Comparison of ENCODE assay signal across 22 mouse cellular contexts in genomic region chr7:84636939-84637338, GRCm38 (mm10). TPM values are rescaled to one million over a fixed set of nuclear protein-coding genes. Genes with fewer than 3 reads are reported as not detected.
DNase-seq lines count a peak whose midpoint lies in the region; ATAC-seq and TF ChIP-seq lines count a peak whose summit lies in the region.
"Had no signal": no experiment of that assay in that cellular context is flagged by ENCODE, and none has a peak within 500 bp of the region (broad histone marks: within the 10 kb centered on the region; RNA-seq: fewer than 3 reads in every experiment).

No protein-coding gene starts in this region.

- H3K36me3 ChIP-seq in liver, adult 2 months (ENCODE audit: control insufficient read depth, insufficient read depth, low read length): peaks cover 19% of the 10 kb centered on the region
- H3K36me3 ChIP-seq in liver, embryonic 12.5 days: peaks cover 23% of the 10 kb centered on the region
- H3K36me3 ChIP-seq in liver, postnatal 0 days (replicated peaks; ENCODE audit: insufficient read depth, low read length): peaks cover 20% of the 10 kb centered on the region
- H3K36me3 ChIP-seq in liver, embryonic 11.5 days (ENCODE audit: control insufficient read depth, insufficient read depth, low read length): peaks cover 4% of the 10 kb centered on the region; the same call in 1 of the 2 replicates
- peaks cover 1% of the 10 kb centered on the region; the same call in 1 of the 2 replicates for H3K36me3 ChIP-seq in midbrain, embryonic 11.5 days (ENCODE audit: control insufficient read depth, insufficient read depth, low read length)
- H3K36me3 ChIP-seq in midbrain, embryonic 16.5 days (ENCODE audit: control insufficient read depth, insufficient read depth, low read length): 0 out of 2 replicates have a peak, but pooled peaks cover 2% of the 10 kb centered on the region

- peak; percentile 53 for DNase-seq in liver, adult 2 months (ENCODE audit: extremely low read depth, low read depth, low spot score)
- DNase-seq in liver, postnatal 0 days: no peak
- no peak for DNase-seq in liver, embryonic 11.5 days (ENCODE audit: low spot score)
- peak; percentile 21 for DNase-seq in midbrain, embryonic 11.5 days (ENCODE audit: low spot score, missing footprints)
- DNase-seq: adrenal gland, adult 2 months; adrenal gland, adult 8-10 months; adrenal gland, postnatal 10 days; adrenal gland, postnatal 14 days; adrenal gland, postnatal 25 days; adrenal gland, postnatal 36 days; B cell, adult 2 months; cerebellum, adult 11 months; cerebellum, adult 11-12 months; cerebellum, adult 18-20 months had no signal

- TF ChIP-seq EP300 in liver, postnatal 0 days (IDR thresholded peaks at IDR 0.05; ENCODE audit: low read depth): peak; percentile 53; the same call in 1 of the 2 replicates

- peaks cover 10% of the 10 kb centered on the region; the same call in 1 of the 2 replicates for H3K4me1 ChIP-seq in liver, adult 2 months (ENCODE audit: control insufficient read depth, insufficient read depth, low read length)
- H3K4me1 ChIP-seq in liver, embryonic 12.5 days: peaks cover 52% of the 10 kb centered on the region
- H3K4me1 ChIP-seq in liver, postnatal 0 days (ENCODE audit: insufficient read depth): peaks cover 5% of the 10 kb centered on the region; the same call in 1 of the 2 replicates
- H3K4me1 ChIP-seq in liver, embryonic 11.5 days (replicated peaks; ENCODE audit: control insufficient read depth, insufficient read depth, low read length): no peaks in the 10 kb centered on the region
- no peaks in the 10 kb centered on the region; the same call in none of the 2 replicates for H3K4me1 ChIP-seq in midbrain, embryonic 11.5 days (ENCODE audit: control insufficient read depth, insufficient read depth, low read length)
- H3K4me1 ChIP-seq in midbrain, embryonic 16.5 days (ENCODE audit: control insufficient read depth, insufficient read depth, low read length): no peaks in the 10 kb centered on the region

- H3K4me2 ChIP-seq in liver, embryonic 12.5 days: no peak overlapping the region
- H3K4me2 ChIP-seq in liver, postnatal 0 days (ENCODE audit: low read depth, low read length): no peak overlapping the region
- no peak overlapping the region for H3K4me2 ChIP-seq in liver, embryonic 11.5 days
- H3K4me2 ChIP-seq in midbrain, embryonic 11.5 days: no peak overlapping the region
- H3K4me2 ChIP-seq in midbrain, embryonic 16.5 days (ENCODE audit: low read length): no peak overlapping the region

- no peak overlapping the region for H3K27ac ChIP-seq in liver, adult 2 months (replicated peaks; ENCODE audit: insufficient read depth, low read depth, low read length)
- H3K27ac ChIP-seq in liver, embryonic 12.5 days: no peak overlapping the region
- 0 out of 2 replicates have a peak overlapping the region, but pooled peaks have one; percentile 39 for H3K27ac ChIP-seq in liver, postnatal 0 days (ENCODE audit: low read depth)
- H3K27ac ChIP-seq in liver, embryonic 11.5 days (ENCODE audit: low read depth, low read length): no peak overlapping the region
- H3K27ac ChIP-seq in midbrain, embryonic 11.5 days (ENCODE audit: low read depth, low read length): no peak overlapping the region
- no peak overlapping the region for H3K27ac ChIP-seq in midbrain, embryonic 16.5 days (ENCODE audit: low read length)

- H3K79me2 ChIP-seq in liver, adult 2 months (ENCODE audit: control insufficient read depth, insufficient read depth, low read length): peaks cover 12% of the 10 kb centered on the region; the same call in 1 of the 2 replicates

- no peak overlapping the region for H3K9ac ChIP-seq in liver, adult 2 months (ENCODE audit: low read depth, low read length)
- no peak overlapping the region for H3K9ac ChIP-seq in liver, embryonic 12.5 days
- no peak overlapping the region for H3K9ac ChIP-seq in liver, postnatal 0 days (replicated peaks)
- no peak overlapping the region for H3K9ac ChIP-seq in liver, embryonic 11.5 days (ENCODE audit: low read depth, low read length)
- H3K9ac ChIP-seq in midbrain, embryonic 11.5 days (ENCODE audit: low read length): no peak overlapping the region
- no peak overlapping the region for H3K9ac ChIP-seq in midbrain, embryonic 16.5 days (ENCODE audit: low read depth, low read length)

- TF ChIP-seq POLR2A in liver, adult 2 months (IDR thresholded peaks at IDR 0.05; ENCODE audit: extremely low read depth, insufficient read depth, low read length): no peak

- ATAC-seq in liver, embryonic 12.5 days: no peak
- ATAC-seq in liver, postnatal 0 days: peak; percentile 78
- no peak for ATAC-seq in liver, embryonic 11.5 days (replicated peaks; ENCODE audit: low FRiP score)
- ATAC-seq in midbrain, embryonic 11.5 days (ENCODE audit: low FRiP score): no peak
- ATAC-seq in midbrain, embryonic 16.5 days: no peak
- ATAC-seq: activated CD4-positive, CD25-positive, alpha-beta regulatory T cell, adult 4 months; CD4-positive, CD25-positive, alpha-beta regulatory T cell, adult 4 months; Patski had no signal

- no peaks in the 10 kb centered on the region for H3K27me3 ChIP-seq in liver, adult 2 months (ENCODE audit: control insufficient read depth, insufficient read depth, low read length)
- H3K27me3 ChIP-seq in liver, embryonic 12.5 days (replicated peaks): no peaks in the 10 kb centered on the region
- H3K27me3 ChIP-seq in liver, postnatal 0 days (ENCODE audit: insufficient read depth, low read length): no peaks in the 10 kb centered on the region
- H3K27me3 ChIP-seq in liver, embryonic 11.5 days (replicated peaks; ENCODE audit: control insufficient read depth, insufficient read depth, low read length): no peaks in the 10 kb centered on the region
- no peaks in the 10 kb centered on the region for H3K27me3 ChIP-seq in midbrain, embryonic 11.5 days (ENCODE audit: control insufficient read depth, insufficient read depth, low read length)
- no peaks in the 10 kb centered on the region for H3K27me3 ChIP-seq in midbrain, embryonic 16.5 days (ENCODE audit: control insufficient read depth, insufficient read depth, low read depth, low read length)
- H3K27me3 ChIP-seq: CH12.LX, Patski had no signal

- H3K4me3 ChIP-seq in liver, adult 2 months (ENCODE audit: insufficient read depth, low read depth, low read length): no peak overlapping the region
- no peak overlapping the region for H3K4me3 ChIP-seq in liver, embryonic 12.5 days
- H3K4me3 ChIP-seq in liver, postnatal 0 days (ENCODE audit: low read depth, low read length): no peak overlapping the region
- H3K4me3 ChIP-seq in liver, embryonic 11.5 days (ENCODE audit: low read depth, low read length): no peak overlapping the region
- H3K4me3 ChIP-seq in midbrain, embryonic 11.5 days (ENCODE audit: low read depth, low read length): no peak overlapping the region
- H3K4me3 ChIP-seq in midbrain, embryonic 16.5 days (ENCODE audit: low read depth, low read length): no peak overlapping the region

- H3K9me3 ChIP-seq in liver, embryonic 12.5 days (replicated peaks): no peaks in the 10 kb centered on the region
- H3K9me3 ChIP-seq in liver, postnatal 0 days (ENCODE audit: low read length): no peaks in the 10 kb centered on the region
- H3K9me3 ChIP-seq in liver, embryonic 11.5 days (ENCODE audit: control insufficient read depth, low read length): no peaks in the 10 kb centered on the region
- no peaks in the 10 kb centered on the region for H3K9me3 ChIP-seq in midbrain, embryonic 11.5 days (ENCODE audit: control insufficient read depth, low read length)
- no peaks in the 10 kb centered on the region for H3K9me3 ChIP-seq in midbrain, embryonic 16.5 days (replicated peaks; ENCODE audit: control insufficient read depth, low read length, poor library complexity, severe bottlenecking)
- H3K9me3 ChIP-seq: G1E had no signal

- no peak for TF ChIP-seq CTCF in liver, adult 2 months (IDR thresholded peaks at IDR 0.05; ENCODE audit: low read depth, low read length)
- TF ChIP-seq CTCF in liver, postnatal 0 days (IDR thresholded peaks at IDR 0.05; ENCODE audit: low read depth): no peak

RNA-seq across cellular contexts. Expression of gene Fah, which starts 30.4 kb away (rescaled TPM):
- 476 and 506 TPM in 2 replicates for total RNA-seq in liver, adult 2 months (2014; rRNA removed)
- polyA plus RNA-seq in liver, adult 2 months (2012; rRNA removed): 711 and 1,059 TPM in 2 replicates
- 16.5 and 17.8 TPM in 2 replicates for polyA plus RNA-seq in liver, embryonic 12.5 days (2016; fragmentation: Nextera tagmentation; extraction: Ambion mirVana)
- 265 and 296 TPM in 2 replicates for polyA plus RNA-seq in liver, postnatal 0 days (2015; fragmentation: Nextera tagmentation; extraction: Ambion mirVana)
- 20.7 and 21.3 TPM in 2 replicates for polyA plus RNA-seq in liver, embryonic 11.5 days (2014; fragmentation: Nextera tagmentation; extraction: Ambion mirVana)
- 3.9 and 5.1 TPM in 2 replicates for polyA plus RNA-seq in midbrain, embryonic 11.5 days (2014; fragmentation: Nextera tagmentation; extraction: Ambion mirVana)
- polyA plus RNA-seq in midbrain, embryonic 16.5 days (2015; fragmentation: Nextera tagmentation; extraction: Ambion mirVana): 11.9 and 13.6 TPM in 2 replicates
- total RNA-seq: MEL had no signal

RNA-seq across cellular contexts. Expression of gene Zfand6, which starts 52.8 kb away (rescaled TPM):
- 130 and 134 TPM in 2 replicates for total RNA-seq in liver, adult 2 months (2014; rRNA removed)
- 77.2 and 94.2 TPM in 2 replicates for polyA plus RNA-seq in liver, adult 2 months (2012; rRNA removed)
- 125 and 126 TPM in 2 replicates for polyA plus RNA-seq in liver, embryonic 12.5 days (2016; fragmentation: Nextera tagmentation; extraction: Ambion mirVana)
- polyA plus RNA-seq in liver, postnatal 0 days (2015; fragmentation: Nextera tagmentation; extraction: Ambion mirVana): 160 and 165 TPM in 2 replicates
- 123 and 126 TPM in 2 replicates for polyA plus RNA-seq in liver, embryonic 11.5 days (2014; fragmentation: Nextera tagmentation; extraction: Ambion mirVana)
- polyA plus RNA-seq in midbrain, embryonic 11.5 days (2014; fragmentation: Nextera tagmentation; extraction: Ambion mirVana): 245 and 246 TPM in 2 replicates
- polyA plus RNA-seq in midbrain, embryonic 16.5 days (2015; fragmentation: Nextera tagmentation; extraction: Ambion mirVana): 169 and 179 TPM in 2 replicates

Comparison
In these comparisons a context has a peak if more than half of its experiments do, and no peak if none do; other contexts are left out.
1. DNase-seq: peak in liver, adult 2 months (single experiment) and midbrain, embryonic 11.5 days (single experiment); none in liver, postnatal 0 days (single experiment) and liver, embryonic 11.5 days (single experiment).
2. RNA of gene Fah, which starts 30.4 kb away (polyA plus RNA-seq): 711 to 1,059 TPM in liver, adult 2 months and 265 to 296 TPM in liver, postnatal 0 days; 20.7 to 21.3 TPM in liver, embryonic 11.5 days, 16.5 to 17.8 TPM in liver, embryonic 12.5 days, 11.9 to 13.6 TPM in midbrain, embryonic 16.5 days and 3.9 to 5.1 TPM in midbrain, embryonic 11.5 days; every median in the first group is over 10 times any median in the second.